Mouse (Mus musculus) T-helper 2 cell (primary cell): ENCODE results near the gene Tpbpa.
"Not testable (repeated sequence)": the region's sequence is repeated elsewhere in the genome, so short reads cannot be mapped to it uniquely, and the experiment has no call there.

ENCODE experiments used
- in situ Hi-C: fragments of 300-600 bp; cut with MboI, MseI; formaldehyde crosslinking; loops from one replicate; pipeline ENCODE4 v1.15.1; 2025; ENCODE audit warnings: high pct_unique_total_duplicates

Gene Tpbpa

DNA sequence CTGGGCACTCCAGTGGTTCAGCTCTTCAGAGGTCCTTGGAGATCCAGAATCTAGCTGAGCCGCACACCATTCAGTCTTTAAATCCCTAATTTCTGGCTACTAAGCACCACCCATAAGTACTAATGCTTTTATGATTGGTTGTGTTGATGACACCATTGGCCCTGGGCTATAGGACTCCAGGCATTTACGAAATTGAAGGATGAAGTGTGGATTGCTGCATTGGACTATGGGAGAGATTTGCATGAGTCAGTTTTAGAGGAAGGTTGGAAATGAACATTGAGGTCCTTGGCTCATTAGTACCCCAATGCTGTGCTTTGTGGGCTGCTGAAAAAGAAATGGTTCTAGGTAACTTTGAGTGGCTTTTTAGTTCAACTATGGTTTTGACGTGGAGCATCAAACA lies at the start of gene Tpbpa:
Tpbpa (minus strand) TSS at position 101 of the 400 bp plus-strand sequence.
- in situ Hi-C loops: not testable (repeated sequence)

DNA sequence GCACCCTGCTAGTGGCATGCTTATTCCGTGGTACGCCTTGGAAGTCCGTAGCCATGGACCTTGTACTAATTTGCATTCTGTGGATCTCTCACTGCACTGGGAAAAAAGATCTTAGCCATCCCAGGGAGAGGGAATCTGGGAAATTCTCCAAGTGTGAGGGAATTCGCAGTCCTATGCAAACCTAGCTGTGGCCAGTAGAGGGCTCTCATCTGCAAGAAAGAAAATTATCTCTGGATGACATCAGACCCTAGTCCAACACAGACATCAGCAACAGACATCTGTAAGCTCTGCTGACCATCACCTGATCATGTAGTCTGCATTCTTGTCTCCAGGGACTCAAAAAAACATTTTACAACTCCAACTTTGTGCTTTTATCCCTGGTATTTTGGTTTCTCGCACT lies 45.1 kb upstream of the Tpbpa start:
- in situ Hi-C loops: not testable (repeated sequence)

DNA sequence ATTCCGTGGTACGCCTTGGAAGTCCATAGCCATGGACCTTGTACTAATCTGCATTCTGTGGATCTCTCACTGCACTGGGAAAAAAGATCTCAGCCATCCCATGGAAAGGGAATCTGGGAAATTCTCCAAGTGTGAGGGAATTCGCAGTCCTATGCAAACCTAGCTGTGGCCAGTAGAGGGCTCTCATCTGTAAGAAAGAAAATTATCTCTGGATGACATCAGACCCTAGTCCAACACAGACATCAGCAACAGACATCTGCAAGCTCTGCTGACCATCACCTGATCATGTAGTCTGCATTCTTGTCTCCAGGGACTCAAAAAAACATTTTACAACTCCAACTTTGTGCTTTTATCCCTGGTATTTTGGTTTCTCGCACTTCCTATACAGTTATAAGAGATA lies 30.5 kb upstream of the Tpbpa start:
- in situ Hi-C loops: not testable (repeated sequence)

DNA sequence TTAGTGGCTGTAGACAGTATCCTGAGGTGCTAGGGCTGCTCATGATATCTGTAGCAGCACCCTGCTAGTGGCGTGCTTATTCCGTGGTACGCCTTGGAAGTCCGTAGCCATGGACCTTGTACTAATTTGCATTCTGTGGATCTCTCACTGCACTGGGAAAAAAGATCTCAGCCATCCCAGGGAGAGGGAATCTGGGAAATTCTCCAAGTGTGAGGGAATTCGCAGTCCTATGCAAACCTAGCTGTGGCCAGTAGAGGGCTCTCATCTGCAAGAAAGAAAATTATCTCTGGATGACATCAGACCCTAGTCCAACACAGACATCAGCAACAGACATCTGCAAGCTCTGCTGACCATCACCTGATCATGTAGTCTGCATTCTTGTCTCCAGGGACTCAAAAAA lies 22.2 kb upstream of the Tpbpa start:
- in situ Hi-C loops: not testable (repeated sequence)

DNA sequence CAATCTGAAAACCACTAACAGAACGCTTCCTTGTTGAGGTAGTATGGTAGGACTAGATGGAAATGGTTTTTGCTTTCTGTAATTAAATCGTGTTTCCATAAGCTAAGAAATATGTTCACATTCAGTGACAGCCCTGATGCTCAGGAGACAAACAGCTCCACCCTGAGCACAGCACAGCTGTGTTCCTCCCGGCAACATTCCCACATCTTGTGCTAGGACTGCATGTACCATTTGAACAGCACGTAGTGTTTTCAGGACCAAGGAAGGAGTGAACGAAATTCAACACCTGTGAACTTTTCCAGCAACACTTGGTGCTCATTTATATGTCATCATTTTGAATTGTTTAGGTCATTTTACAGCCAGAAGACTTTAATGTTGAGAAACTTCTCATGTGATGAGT lies 19.9 kb upstream of the Tpbpa start:
- in situ Hi-C loops: no loop called here

DNA sequence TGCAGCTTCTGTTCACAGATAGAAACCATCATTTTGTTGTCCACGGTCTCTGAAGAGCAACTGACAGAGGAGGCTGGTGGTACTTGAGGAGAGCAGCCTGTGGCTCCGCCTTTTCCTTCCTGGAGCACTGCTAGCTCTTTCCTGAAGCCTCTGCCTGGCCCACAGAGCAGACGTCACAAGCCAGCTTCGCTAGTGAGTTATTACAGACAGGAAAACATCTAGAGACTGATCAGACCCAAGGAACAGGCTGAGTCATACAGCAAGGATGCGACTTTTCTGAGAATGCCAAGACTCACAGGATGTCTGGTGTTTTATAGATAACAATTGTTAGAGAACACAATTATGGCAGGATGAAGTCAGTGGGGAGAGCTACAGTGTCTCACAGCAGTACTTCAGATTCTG lies 5.3 kb downstream of the Tpbpa start, which contains the start of the genes Gm49391 and Ctla2a:
Gm49391 (minus strand) TSS at position 72 of the 402 bp plus-strand sequence.
Ctla2a (minus strand) TSS at position 126 of the 402 bp plus-strand sequence.
- in situ Hi-C loops: no loop called here

DNA sequence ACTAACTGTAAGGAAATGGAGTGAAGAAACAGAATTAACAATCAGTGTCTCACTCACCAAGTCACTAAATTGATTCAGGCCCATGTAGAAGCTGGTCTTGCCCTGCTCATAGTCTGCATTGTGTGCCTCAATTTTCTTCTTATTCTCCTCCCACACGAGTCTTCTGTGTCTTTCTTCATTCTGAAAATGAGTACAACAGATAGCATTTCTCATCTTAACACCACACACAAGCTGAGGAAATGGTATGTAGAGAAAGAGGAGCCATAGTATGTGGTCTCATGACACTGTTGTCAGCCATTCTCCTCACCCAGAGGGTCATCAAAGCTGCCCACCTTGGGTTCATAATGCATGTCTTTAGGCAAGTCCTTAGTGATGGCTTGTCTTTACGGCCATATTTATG lies 6.3 kb downstream of the Tpbpa start, which contains the start of gene Gm49393:
Gm49393 (minus strand) TSS at position 101 of the 400 bp plus-strand sequence.
- in situ Hi-C loops: not testable (repeated sequence)

DNA sequence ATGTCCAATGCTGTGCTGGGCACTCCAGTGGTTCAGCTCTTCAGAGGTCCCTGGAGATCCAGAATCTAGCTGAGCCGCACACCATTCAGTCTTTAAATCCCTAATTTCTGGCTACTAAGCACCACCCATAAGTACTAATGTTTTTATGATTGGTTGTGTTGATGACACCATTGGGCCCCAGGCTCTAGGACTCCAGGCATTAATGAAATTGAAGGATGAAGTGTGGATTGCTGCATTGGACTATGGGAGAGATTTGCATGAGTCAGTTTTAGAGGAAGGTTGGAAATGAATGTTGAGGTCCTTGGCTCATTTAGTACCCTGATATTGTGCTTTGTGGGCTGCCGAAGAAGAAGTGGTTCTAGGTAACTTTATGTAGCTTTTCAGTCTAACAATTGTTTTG lies 37.0 kb downstream of the Tpbpa start, which contains the start of gene Tpbpb:
Tpbpb (minus strand) TSS at position 101 of the 400 bp plus-strand sequence.
- in situ Hi-C loops: loop anchor here (10.0 kb wide), 2 partner anchors 730 to 970 kb away; partner anchors contain the start of gene Gas1

DNA sequence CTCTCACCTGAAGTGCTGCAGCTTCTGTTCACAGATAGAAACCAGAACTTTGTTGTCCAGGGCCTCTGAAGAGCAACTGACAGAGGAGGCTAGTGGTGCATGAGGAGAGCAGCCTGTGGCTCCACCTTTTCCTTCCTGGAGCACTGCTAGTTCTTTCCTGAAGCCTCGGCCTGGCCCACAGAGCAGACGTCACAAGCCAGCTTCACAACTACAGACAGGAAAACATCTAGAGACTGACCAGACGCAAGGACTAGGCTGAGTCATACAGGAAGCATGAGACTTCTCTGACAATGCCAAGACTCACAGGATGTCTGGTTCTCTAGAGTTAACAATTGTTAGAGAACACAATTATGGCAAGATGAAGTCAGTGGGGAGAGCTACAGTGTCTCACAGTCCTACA lies 44.5 kb downstream of the Tpbpa start, which contains the start of gene Ctla2b:
Ctla2b (minus strand) TSS at position 120 of the 400 bp plus-strand sequence.
- in situ Hi-C loops: no loop called here

DNA sequence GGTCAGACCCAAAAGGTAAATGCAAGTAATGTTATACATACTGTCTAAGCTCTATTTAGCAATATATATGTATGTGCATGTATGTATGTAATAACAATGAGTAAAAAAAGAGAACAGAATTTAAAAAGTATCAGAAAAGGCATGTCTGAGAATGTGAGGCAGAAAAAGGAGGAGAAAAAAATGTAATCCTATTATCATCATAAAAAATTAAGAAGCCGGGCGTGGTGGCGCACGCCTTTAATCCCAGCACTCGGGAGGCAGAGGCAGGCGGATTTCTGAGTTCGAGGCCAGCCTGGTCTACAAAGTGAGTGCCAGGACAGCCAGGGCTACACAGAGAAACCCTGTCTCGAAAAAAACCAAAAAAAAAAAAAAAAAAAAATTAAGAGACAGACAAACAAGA lies 45.0 kb downstream of the Tpbpa start, which contains the start of gene Gm49392:
Gm49392 (minus strand) TSS at position 101 of the 400 bp plus-strand sequence.
- in situ Hi-C loops: not testable (repeated sequence)

DNA sequence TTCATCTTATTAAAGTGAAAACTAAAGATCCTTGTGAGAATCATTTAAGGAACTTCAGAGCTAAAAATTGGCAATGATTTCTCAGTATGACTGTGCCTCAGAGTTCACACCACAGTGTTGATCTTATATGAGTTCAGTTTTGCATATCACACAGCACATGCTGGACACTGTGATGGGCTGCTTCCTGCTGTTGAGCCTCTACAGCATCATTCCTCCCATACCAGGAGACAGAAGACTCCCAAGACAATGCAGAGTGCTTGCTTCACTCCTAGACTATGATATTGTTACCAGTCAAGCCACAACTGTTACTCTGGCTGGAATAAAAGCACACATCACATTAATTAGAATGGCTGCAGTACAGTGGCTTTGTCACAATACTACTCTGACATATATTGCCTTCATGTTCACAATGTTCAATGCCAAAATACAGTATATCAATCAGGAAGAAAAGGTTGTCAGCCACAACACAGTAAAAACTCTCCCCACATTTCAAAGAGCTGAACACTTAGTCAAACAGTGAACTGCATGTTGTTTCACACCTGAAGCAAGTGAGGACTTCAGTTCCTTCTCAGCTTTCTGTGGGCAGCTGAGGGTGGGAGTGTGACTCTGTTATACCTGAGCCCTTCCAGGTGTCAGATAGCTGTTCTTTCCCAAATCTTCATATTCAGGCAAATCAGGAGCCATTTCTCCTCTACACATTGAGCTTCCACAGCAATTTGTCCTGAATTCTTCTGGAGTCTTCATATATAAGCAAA lies 46.2 kb downstream of the Tpbpa start:
- in situ Hi-C loops: no loop called here

DNA sequence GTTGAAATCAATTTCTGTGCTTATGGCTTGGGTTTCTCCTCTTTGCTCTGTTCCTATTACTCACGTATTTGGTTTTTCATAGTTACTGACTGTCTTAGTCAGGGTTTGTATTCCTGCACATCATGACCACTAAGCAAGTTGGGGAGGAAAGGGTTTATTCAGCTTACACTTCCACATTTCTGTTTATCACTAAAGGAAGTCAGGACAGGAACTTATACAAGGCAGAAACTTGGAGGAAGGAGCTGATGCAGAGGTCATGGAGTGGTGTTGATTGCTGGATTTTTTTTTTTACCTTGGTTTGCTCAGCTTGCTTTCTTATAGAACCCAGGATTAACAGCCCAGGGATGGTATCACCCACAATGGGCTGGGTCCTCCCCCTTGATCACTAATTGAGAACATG lies 49.5 kb downstream of the Tpbpa start:
- in situ Hi-C loops: no loop called here
